Mouse (Mus musculus) adrenal gland, adult 2 months (tissue): ENCODE measurements around the gene Mylk. TPM values are rescaled to one million over a fixed set of nuclear protein-coding genes. Genes with fewer than 3 reads are reported as not detected.
A peak's percentile ranks its signal among the peaks of the same experiment; 100 is the strongest.

Experiments
- DNase-seq: peaks from one replicate; pipeline ENCODE4 v3.0.0; 2021
- polyA plus RNA-seq: library from polyadenylated mRNA; depleted of rRNA; stranded (reverse); fragments of >200 nt; gene quantifications from 2 replicates; pipeline ENCODE4 v1.2.3, GENCODE M21; 2012
- total RNA-seq, 2 experiments: library from RNA; stranded (reverse); gene quantifications; 2 replicates each; pipeline ENCODE4 v1.2.3; 2021

Mylk gene
- total and polyA plus RNA-seq, 3 experiments = 20.0 to 58.8 (median 53.7) TPM

- no peak for DNase-seq
These were observed 196.9 kb downstream of the Mylk start for GRCm38 (mm10) chr16:34941915-34942314.

- DNase-seq = no peak
These were observed 201.3 kb downstream of the Mylk start for GRCm38 (mm10) chr16:34946301-34946700.

- no peak for DNase-seq
These were observed 205.9 kb downstream of the Mylk start for GRCm38 (mm10) chr16:34950935-34951334.

GRCm38 (mm10) chr16:34952254-34952653, 207.2 kb downstream of the Mylk start:
- DNase-seq = no peak

- DNase-seq = no peak
These were observed 207.8 kb downstream of the Mylk start for GRCm38 (mm10) chr16:34952798-34953197.

GRCm38 (mm10) chr16:34953501-34953900, 208.5 kb downstream of the Mylk start:
- DNase-seq = no peak

- no peak for DNase-seq
These were observed 212.6 kb downstream of the Mylk start for GRCm38 (mm10) chr16:34957487-34958230.

- peak; percentile 92 for DNase-seq
These were observed 213.7 kb downstream of the Mylk start for GRCm38 (mm10) chr16:34958667-34959066.

- DNase-seq = no peak
These were observed 214.3 kb downstream of the Mylk start for GRCm38 (mm10) chr16:34959261-34959660.

GRCm38 (mm10) chr16:34960243-34960642, 215.2 kb downstream of the Mylk start:
- DNase-seq = no peak

- DNase-seq = no peak
These were observed 216.0 kb downstream of the Mylk start for GRCm38 (mm10) chr16:34960866-34961582.

GRCm38 (mm10) chr16:34962322-34962721, 217.3 kb downstream of the Mylk start:
- DNase-seq = peak; percentile 70

- no peak for DNase-seq
These were observed 218.0 kb downstream of the Mylk start for GRCm38 (mm10) chr16:34963008-34963407.

- no peak for DNase-seq
These were observed 221.6 kb downstream of the Mylk start for GRCm38 (mm10) chr16:34966620-34967081.

GRCm38 (mm10) chr16:34967120-34967800, 222.2 kb downstream of the Mylk start:
- peak; percentile 83 for DNase-seq

- DNase-seq = no peak
These were observed 223.2 kb downstream of the Mylk start for GRCm38 (mm10) chr16:34968181-34968580.

- peak; percentile 61 for DNase-seq
These were observed 227.5 kb downstream of the Mylk start for GRCm38 (mm10) chr16:34972471-34972870.

- no peak for DNase-seq
These were observed 230.5 kb downstream of the Mylk start for GRCm38 (mm10) chr16:34975544-34975943.

- DNase-seq = no peak
These were observed 231.6 kb downstream of the Mylk start for GRCm38 (mm10) chr16:34976630-34977029.

GRCm38 (mm10) chr16:34978018-34978417, 233.0 kb downstream of the Mylk start:
- no peak for DNase-seq

- no peak for DNase-seq
These were observed 236.0 kb downstream of the Mylk start for GRCm38 (mm10) chr16:34981009-34981408.

GRCm38 (mm10) chr16:34984203-34985030, 239.4 kb downstream of the Mylk start:
- DNase-seq = peak; percentile 51
